Mouse (Mus musculus): ENCODE data around the gene Aldh2. TPM values are rescaled to one million over a fixed set of nuclear protein-coding genes. Genes with fewer than 3 reads are reported as not detected.
A peak's percentile ranks its signal among the peaks of the same experiment; 100 is the strongest.
"Not testable (repeated sequence)": the region's sequence is repeated elsewhere in the genome, so short reads cannot be mapped to it uniquely, and the experiment has no call there.

Gene Aldh2
- polyA plus RNA-seq, 1 experiment from 2014 or later, result 68.4 TPM

- no peak for ATAC-seq (ENCODE audit: insufficient number of reproducible peaks, insufficient read depth, low FRiP score, low read depth)
- Histone ChIP-seq H3K4me2 (replicated peaks; ENCODE audit: low read depth, low read length) (no peak overlapping the region), H3K9ac (replicated peaks; ENCODE audit: low read depth, low read length) (no peak overlapping the region), H3K4me3 (ENCODE audit: low read depth, low read length) (no peak overlapping the region), H3K4me1 (ENCODE audit: control insufficient read depth, insufficient read depth, low read length) (no peaks in the 10 kb centered on the region; the same call in 1 of the 2 replicates), H3K36me3 (ENCODE audit: control insufficient read depth, insufficient read depth, low read length) (no peaks in the 10 kb centered on the region), H3K27ac (ENCODE audit: low read length) (no peak overlapping the region), H3K9me3 (ENCODE audit: control insufficient read depth, low read depth, low read length) (no peaks in the 10 kb centered on the region), H3K27me3 (ENCODE audit: control insufficient read depth, insufficient read depth, low read length) (no peaks in the 10 kb centered on the region)
- 93% methylated on average over 5 of the region's 5 CpGs for WGBS
Observed at GRCm38 (mm10) chr5:121621102-121621501, 27.5 kb upstream of the Aldh2 start.

- Histone ChIP-seq H3K4me2 (replicated peaks; ENCODE audit: low read depth, low read length) (peak within 1 kb of the TSS; percentile 84), H3K4me3 (ENCODE audit: low read depth, low read length) (peak within 1 kb of the TSS; percentile 82), H3K4me1 (ENCODE audit: control insufficient read depth, insufficient read depth, low read length) (no peaks in the 10 kb centered on the region; the same call in 1 of the 2 replicates), H3K9ac (replicated peaks; ENCODE audit: low read depth, low read length) (peak within 1 kb of the TSS; percentile 79), H3K9me3 (ENCODE audit: control insufficient read depth, low read depth, low read length) (no peaks in the 10 kb centered on the region), H3K36me3 (ENCODE audit: control insufficient read depth, insufficient read depth, low read length) (no peaks in the 10 kb centered on the region), H3K27me3 (ENCODE audit: control insufficient read depth, insufficient read depth, low read length) (no peaks in the 10 kb centered on the region), H3K27ac (ENCODE audit: low read length) (peak within 1 kb of the TSS; percentile 71; the same call in 1 of the 2 replicates)
- WGBS, result under 1% methylated on average over 57 of the region's 58 CpGs
- peak; percentile 90 for ATAC-seq (ENCODE audit: insufficient number of reproducible peaks, insufficient read depth, low FRiP score, low read depth)
Observed at GRCm38 (mm10) chr5:121618592-121619513, 25.2 kb upstream of the Aldh2 start, which contains the start of gene Acad12. Gene Acad12 (minus strand): TSS chr5:121618938.

GRCm38 (mm10) chr5:121614921-121615320 is 21.3 kb upstream of the Aldh2 start:
- not testable (repeated sequence) for H3K36me3 ChIP-seq (ENCODE audit: control insufficient read depth, insufficient read depth, low read length); H3K27ac ChIP-seq (ENCODE audit: low read length); H3K4me2 ChIP-seq (replicated peaks; ENCODE audit: low read depth, low read length); H3K4me1 ChIP-seq (ENCODE audit: control insufficient read depth, insufficient read depth, low read length); H3K9ac ChIP-seq (replicated peaks; ENCODE audit: low read depth, low read length); H3K27me3 ChIP-seq (ENCODE audit: control insufficient read depth, insufficient read depth, low read length); ATAC-seq (ENCODE audit: insufficient number of reproducible peaks, insufficient read depth, low FRiP score, low read depth); H3K4me3 ChIP-seq (ENCODE audit: low read depth, low read length); H3K9me3 ChIP-seq (ENCODE audit: control insufficient read depth, low read depth, low read length)
- WGBS, result 88% methylated on average over 3 of the region's 3 CpGs

- H3K4me2 ChIP-seq (replicated peaks; ENCODE audit: low read depth, low read length), result no peak overlapping the region
- no peak overlapping the region for H3K9ac ChIP-seq (replicated peaks; ENCODE audit: low read depth, low read length)
- no peak for ATAC-seq (ENCODE audit: insufficient number of reproducible peaks, insufficient read depth, low FRiP score, low read depth)
- no peaks in the 10 kb centered on the region for H3K36me3 ChIP-seq (ENCODE audit: control insufficient read depth, insufficient read depth, low read length)
- no peaks in the 10 kb centered on the region for H3K27me3 ChIP-seq (ENCODE audit: control insufficient read depth, insufficient read depth, low read length)
- H3K4me1 ChIP-seq (ENCODE audit: control insufficient read depth, insufficient read depth, low read length), result no peaks in the 10 kb centered on the region
- 81% methylated on average over 6 of the region's 6 CpGs for WGBS
- no peak overlapping the region for H3K4me3 ChIP-seq (ENCODE audit: low read depth, low read length)
- H3K9me3 ChIP-seq (ENCODE audit: control insufficient read depth, low read depth, low read length), result no peaks in the 10 kb centered on the region
- H3K27ac ChIP-seq (ENCODE audit: low read length), result no peak overlapping the region
Observed at GRCm38 (mm10) chr5:121612036-121612435, 18.4 kb upstream of the Aldh2 start.

- H3K4me2 ChIP-seq (replicated peaks; ENCODE audit: low read depth, low read length); H3K4me1 ChIP-seq (ENCODE audit: control insufficient read depth, insufficient read depth, low read length); H3K27ac ChIP-seq (ENCODE audit: low read length); H3K4me3 ChIP-seq (ENCODE audit: low read depth, low read length); H3K9ac ChIP-seq (replicated peaks; ENCODE audit: low read depth, low read length); ATAC-seq (ENCODE audit: insufficient number of reproducible peaks, insufficient read depth, low FRiP score, low read depth); H3K36me3 ChIP-seq (ENCODE audit: control insufficient read depth, insufficient read depth, low read length); H3K9me3 ChIP-seq (ENCODE audit: control insufficient read depth, low read depth, low read length); H3K27me3 ChIP-seq (ENCODE audit: control insufficient read depth, insufficient read depth, low read length): not testable (repeated sequence)
- WGBS, result 51% methylated on average over 8 of the region's 8 CpGs
Observed at GRCm38 (mm10) chr5:121609556-121610135, 16.0 kb upstream of the Aldh2 start.

GRCm38 (mm10) chr5:121606151-121606550 is 12.5 kb upstream of the Aldh2 start:
- no peak overlapping the region for H3K9ac ChIP-seq (replicated peaks; ENCODE audit: low read depth, low read length)
- no peaks in the 10 kb centered on the region for H3K4me1 ChIP-seq (ENCODE audit: control insufficient read depth, insufficient read depth, low read length)
- no peak overlapping the region for H3K4me3 ChIP-seq (ENCODE audit: low read depth, low read length)
- H3K9me3 ChIP-seq (ENCODE audit: control insufficient read depth, low read depth, low read length), result no peaks in the 10 kb centered on the region
- H3K36me3 ChIP-seq (ENCODE audit: control insufficient read depth, insufficient read depth, low read length), result no peaks in the 10 kb centered on the region
- H3K27ac ChIP-seq (ENCODE audit: low read length), result no peak overlapping the region
- H3K4me2 ChIP-seq (replicated peaks; ENCODE audit: low read depth, low read length), result no peak overlapping the region
- 0% methylated on average over 2 of the region's 2 CpGs for WGBS
- no peak for ATAC-seq (ENCODE audit: insufficient number of reproducible peaks, insufficient read depth, low FRiP score, low read depth)
- no peaks in the 10 kb centered on the region for H3K27me3 ChIP-seq (ENCODE audit: control insufficient read depth, insufficient read depth, low read length)

- H3K27me3 ChIP-seq (ENCODE audit: control insufficient read depth, insufficient read depth, low read length); H3K9me3 ChIP-seq (ENCODE audit: control insufficient read depth, low read depth, low read length); ATAC-seq (ENCODE audit: insufficient number of reproducible peaks, insufficient read depth, low FRiP score, low read depth): not testable (repeated sequence)
Observed at GRCm38 (mm10) chr5:121603815-121604214, 10.2 kb upstream of the Aldh2 start.

GRCm38 (mm10) chr5:121601547-121602299 is 8.1 kb upstream of the Aldh2 start:
- H3K4me2 ChIP-seq (replicated peaks; ENCODE audit: low read depth, low read length), result no peak overlapping the region

More at GRCm38 (mm10) chr5:121603815-121604214, 10.2 kb upstream of the Aldh2 start:
- not testable (repeated sequence) for H3K4me2 ChIP-seq (replicated peaks; ENCODE audit: low read depth, low read length); H3K4me3 ChIP-seq (ENCODE audit: low read depth, low read length); H3K4me1 ChIP-seq (ENCODE audit: control insufficient read depth, insufficient read depth, low read length); H3K36me3 ChIP-seq (ENCODE audit: control insufficient read depth, insufficient read depth, low read length); H3K9ac ChIP-seq (replicated peaks; ENCODE audit: low read depth, low read length); H3K27ac ChIP-seq (ENCODE audit: low read length)
- 78% methylated on average over 1 of the region's 1 CpGs for WGBS

More at GRCm38 (mm10) chr5:121601547-121602299, 8.1 kb upstream of the Aldh2 start:
- peak; percentile 70; the same call in 1 of the 2 replicates for ATAC-seq (ENCODE audit: insufficient number of reproducible peaks, insufficient read depth, low FRiP score, low read depth)
- no peak overlapping the region for H3K4me3 ChIP-seq (ENCODE audit: low read depth, low read length)
- H3K9ac ChIP-seq (replicated peaks; ENCODE audit: low read depth, low read length), result no peak overlapping the region
- no peak overlapping the region for H3K27ac ChIP-seq (ENCODE audit: low read length)
- H3K36me3 ChIP-seq (ENCODE audit: control insufficient read depth, insufficient read depth, low read length), result no peaks in the 10 kb centered on the region
- no peaks in the 10 kb centered on the region for H3K27me3 ChIP-seq (ENCODE audit: control insufficient read depth, insufficient read depth, low read length)
- no peaks in the 10 kb centered on the region for H3K9me3 ChIP-seq (ENCODE audit: control insufficient read depth, low read depth, low read length)
- H3K4me1 ChIP-seq (ENCODE audit: control insufficient read depth, insufficient read depth, low read length), result no peaks in the 10 kb centered on the region
- whole genome bisulfite sequencing, result 25% methylated on average over 9 of the region's 9 CpGs
